Mouse (Mus musculus): Measurements from ENCODE around the gene Thbs4.

DNA sequence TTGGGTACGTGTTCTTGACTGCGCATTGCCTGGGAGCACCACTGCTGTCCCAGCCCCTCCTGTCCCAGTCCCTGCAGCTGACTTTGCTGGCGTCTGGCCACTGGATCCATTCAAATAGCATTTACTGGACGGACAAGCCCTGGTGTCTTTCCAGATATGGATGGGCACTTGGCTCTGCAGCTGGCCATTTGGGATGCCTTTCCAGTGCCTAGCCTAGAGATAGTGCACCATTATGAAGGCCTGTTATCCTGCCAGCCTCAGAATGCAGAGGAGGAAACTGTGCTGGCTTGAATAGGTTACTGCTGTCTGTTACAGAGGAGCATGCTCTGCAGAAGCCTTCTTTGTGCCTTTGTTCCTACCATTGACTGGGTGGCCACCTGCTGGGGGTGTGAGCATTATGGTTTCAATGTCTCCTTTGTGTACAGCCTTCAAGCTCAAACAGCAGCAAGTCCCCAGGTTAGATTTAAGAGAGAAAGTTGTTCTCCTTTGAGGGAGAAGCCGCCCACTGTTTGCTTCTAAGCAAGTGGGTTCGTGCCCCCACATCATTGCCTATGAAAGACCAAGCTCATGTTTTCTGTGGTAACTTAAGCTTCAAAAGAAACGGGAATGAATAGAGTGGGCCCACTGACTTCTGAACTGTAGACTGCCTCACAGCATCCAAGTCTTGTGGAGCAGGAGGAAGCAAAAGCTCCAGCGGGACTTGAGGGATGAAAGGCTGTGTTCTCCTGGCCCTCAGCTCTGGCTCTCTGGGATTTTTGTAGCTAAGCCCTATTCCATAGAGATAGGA, 91.2 kb downstream of the Thbs4 start:
- no peak for TF ChIP-seq CTCF (conservative IDR thresholded peaks at IDR 0.05; ENCODE audit: low read length)
- no peak for TF ChIP-seq POU5F1 (IDR thresholded peaks at IDR 0.05; ENCODE audit: borderline replicate concordance, low read length)

Data from E14TG2a.4 (cell line).